Mouse (Mus musculus) bone marrow, adult 2 months (tissue): ENCODE results near the gene Cul4a. TPM values are rescaled to one million over a fixed set of nuclear protein-coding genes. Genes with fewer than 3 reads are reported as not detected.

Source experiments
- H3K27ac ChIP-seq: fragments of 200-500 bp; 2 replicates; pipeline ENCODE4 v1.5.1; 2012; ENCODE audit warnings: low read depth, mild to moderate bottlenecking, control low read depth, inconsistent platforms, low read length; ENCODE audit not compliant: control insufficient read depth, poor library complexity, insufficient read depth
- H3K4me1 ChIP-seq: fragments of 200-500 bp; 2 replicates; pipeline ENCODE4 v1.6.1; 2011; ENCODE audit warnings: low read length; ENCODE audit not compliant: control insufficient read depth, insufficient read depth
- H3K4me3 ChIP-seq: fragments of 200-500 bp; replicated peaks from 2 replicates; pipeline ENCODE3; 2011; ENCODE audit warnings: mild to moderate bottlenecking, low read depth, low read length, control low read depth; ENCODE audit not compliant: control insufficient read depth
- CTCF ChIP-seq: fragments of 200-500 bp; IDR thresholded peaks from 2 replicates; pipeline ENCODE4 v1.5.1; 2011; ENCODE audit warnings: low read length, control low read depth; ENCODE audit not compliant: control insufficient read depth, insufficient read depth
- POLR2A ChIP-seq: fragments of 200-500 bp; IDR thresholded peaks from 2 replicates; pipeline ENCODE4 v1.6.1; 2011; ENCODE audit warnings: low read depth, mild to moderate bottlenecking, control low read depth, low read length, borderline replicate concordance; ENCODE audit not compliant: control insufficient read depth
- WGBS: fragments of 180-500 bp; shearing (Covaris S2); methylation state at CpG from one replicate; pipeline ENCODE4 v1.1.7; 2018; 5-methylcytosine and 5-hydroxymethylcytosine counted together
- polyA plus RNA-seq: library from polyadenylated mRNA; stranded (reverse); fragments of >200 nt; gene quantifications from 2 replicates; pipeline ENCODE4 v1.2.4, GENCODE M21; 2011; ENCODE audit warnings: low replicate concordance; ENCODE audit not compliant: missing spikeins, insufficient read depth, insufficient read length

Gene Cul4a
- polyA plus RNA-seq, 1 experiment = 54.9 TPM

DNA sequence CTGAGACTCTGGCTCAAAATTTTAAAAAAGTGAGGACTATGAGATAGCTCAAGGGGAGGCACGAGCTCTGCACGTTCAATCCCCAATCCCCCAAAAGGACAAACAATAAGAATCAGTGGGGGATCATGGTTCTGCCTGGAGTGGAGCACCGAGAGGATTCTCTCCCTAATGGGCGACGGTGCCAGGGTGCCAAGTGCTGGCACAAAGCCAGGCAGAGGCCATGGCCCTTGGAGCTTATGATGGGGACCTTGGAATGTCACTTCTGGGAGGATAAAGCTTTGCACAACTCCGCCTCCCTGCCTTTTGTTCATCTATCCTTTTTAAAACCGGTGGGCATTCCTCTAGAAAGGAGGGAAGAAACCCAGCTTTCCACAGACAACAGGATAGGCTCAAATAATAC is 82.2 kb downstream of the Cul4a start:
- Histone ChIP-seq H3K27ac (no peak overlapping the region), H3K4me3 (no peak overlapping the region), H3K4me1 (no peaks in the 10 kb centered on the region; the same call in 1 of the 2 replicates)
- TF ChIP-seq POLR2A (no peak), CTCF (no peak)
- 80% methylated on average over 7 of the region's 7 CpGs for WGBS

DNA sequence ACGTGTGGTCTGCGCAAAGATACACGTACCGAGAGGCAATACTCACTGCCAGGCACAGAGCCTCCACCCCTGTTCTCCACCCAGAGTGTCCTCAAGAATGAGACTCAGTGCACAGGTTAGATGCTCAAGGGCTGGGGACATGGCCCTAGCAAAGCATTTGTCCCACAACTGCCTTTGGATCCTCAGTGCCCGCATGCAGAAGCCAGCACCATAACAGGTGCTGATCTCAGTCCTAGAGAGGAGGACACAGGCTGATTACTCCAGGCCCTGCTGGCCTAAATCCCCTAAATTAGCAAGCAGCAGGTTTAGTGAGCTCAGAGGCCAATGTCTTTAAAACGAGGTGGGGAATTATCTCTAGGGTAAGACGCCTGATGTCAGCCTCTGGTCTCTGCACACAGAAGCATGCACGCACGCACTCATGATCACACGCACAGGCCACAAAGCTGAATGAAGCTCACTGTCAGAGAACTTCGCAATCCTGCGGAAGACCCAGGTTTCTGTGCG is 82.7 kb downstream of the Cul4a start:
- WGBS = 79% methylated on average over 13 of the region's 13 CpGs
- TF ChIP-seq CTCF (no peak), POLR2A (no peak)
- no peaks in the 10 kb centered on the region; the same call in 1 of the 2 replicates for H3K4me1 ChIP-seq
- no peak overlapping the region for H3K27ac ChIP-seq
- no peak overlapping the region for H3K4me3 ChIP-seq

DNA sequence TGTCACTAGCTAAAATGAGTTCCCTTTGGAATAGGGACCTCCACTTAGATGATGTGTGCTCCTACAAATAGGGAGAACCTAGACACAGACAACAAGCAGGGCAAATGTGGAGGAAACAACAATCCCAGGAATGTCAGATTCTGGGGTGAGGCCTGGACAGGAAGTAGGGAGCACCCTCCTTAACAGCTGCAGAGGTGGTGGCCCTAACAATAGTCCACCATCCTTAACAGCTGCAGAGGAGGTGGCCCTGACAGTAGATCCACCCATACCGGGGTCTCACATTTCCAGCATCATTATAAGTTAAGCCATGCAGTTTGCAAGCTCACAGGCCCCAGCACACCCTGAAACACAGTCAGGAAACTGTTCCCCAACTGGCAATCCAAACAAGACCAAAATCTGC is 83.4 kb downstream of the Cul4a start:
- WGBS = 88% methylated on average over 1 of the region's 1 CpGs
- H3K27ac ChIP-seq = no peak overlapping the region
- no peak overlapping the region for H3K4me3 ChIP-seq
- no peaks in the 10 kb centered on the region; the same call in 1 of the 2 replicates for H3K4me1 ChIP-seq
- TF ChIP-seq CTCF (no peak), POLR2A (no peak)

DNA sequence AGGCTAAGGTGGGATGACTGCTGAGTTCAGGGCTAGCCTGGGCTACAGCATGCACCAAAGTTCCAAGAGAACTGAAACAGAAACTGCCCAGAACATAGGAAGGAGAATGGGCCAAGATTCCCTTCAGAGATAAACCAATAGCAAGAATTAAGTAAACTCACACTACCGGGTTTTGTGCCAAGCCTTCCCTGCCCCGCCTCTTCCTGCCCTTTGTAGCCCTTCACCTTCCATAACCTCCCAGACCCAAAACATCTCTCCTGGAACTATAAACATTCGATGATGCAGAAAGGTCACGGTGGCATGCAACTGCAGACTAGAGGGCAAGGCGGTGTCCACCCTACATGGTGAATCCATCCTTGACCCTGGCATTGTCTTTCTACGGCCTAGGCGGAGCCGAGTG is 84.8 kb downstream of the Cul4a start:
- TF ChIP-seq CTCF (no peak), POLR2A (no peak)

DNA sequence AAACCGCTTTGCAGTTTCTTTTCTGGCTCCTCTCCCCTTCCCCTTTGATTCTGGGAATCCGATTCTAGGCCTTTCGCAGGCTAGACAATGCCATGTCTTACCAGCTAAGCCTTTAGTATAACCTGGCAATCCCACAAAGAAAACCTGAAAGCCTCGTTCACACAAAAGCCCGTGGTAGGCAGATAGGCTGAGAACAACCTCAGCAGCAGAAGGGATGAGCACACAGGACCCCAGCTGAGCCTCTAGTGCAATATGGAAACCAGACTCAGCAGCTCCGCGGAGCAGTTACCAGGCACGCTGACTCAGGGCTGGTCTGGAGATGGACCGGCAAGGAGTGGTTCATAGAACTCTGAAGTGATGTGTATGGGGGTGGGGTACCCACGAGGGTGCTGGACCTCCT is 89.4 kb downstream of the Cul4a start:
- Histone ChIP-seq H3K4me1 (no peaks in the 10 kb centered on the region; the same call in 1 of the 2 replicates), H3K4me3 (no peak overlapping the region), H3K27ac (no peak overlapping the region)
- 74% methylated on average over 10 of the region's 10 CpGs for WGBS
- TF ChIP-seq CTCF = no peak
- TF ChIP-seq POLR2A = no peak

More for the DNA sequence above, 84.8 kb downstream of the Cul4a start:
- Histone ChIP-seq H3K4me1 (no peaks in the 10 kb centered on the region; the same call in 1 of the 2 replicates), H3K4me3 (no peak overlapping the region), H3K27ac (no peak overlapping the region)
- 83% methylated on average over 8 of the region's 8 CpGs for WGBS

DNA sequence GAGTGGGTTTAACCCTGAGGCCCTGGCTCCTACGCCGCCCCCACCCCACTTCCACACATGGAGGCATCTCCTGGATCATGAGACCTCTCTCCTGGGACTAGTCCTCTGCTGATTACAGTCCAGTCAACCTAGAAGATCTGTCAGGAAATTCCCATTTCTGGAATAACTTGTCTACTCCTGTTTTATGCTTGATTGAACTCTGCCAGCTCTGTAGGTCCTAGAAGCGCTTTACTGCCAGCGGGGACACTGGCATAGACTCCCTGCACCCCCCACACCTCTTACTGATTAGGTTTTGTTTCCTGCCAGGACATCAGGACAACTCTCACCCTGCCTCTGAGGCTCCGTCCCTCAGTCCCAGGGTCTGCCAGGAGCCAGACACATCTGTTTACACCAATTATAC is 92.1 kb downstream of the Cul4a start:
- Histone ChIP-seq H3K4me1 (no peaks in the 10 kb centered on the region; the same call in 1 of the 2 replicates), H3K27ac (no peak overlapping the region), H3K4me3 (no peak overlapping the region)
- TF ChIP-seq CTCF = no peak
- TF ChIP-seq POLR2A = no peak
- WGBS = 80% methylated on average over 5 of the region's 5 CpGs

Other genes starting within 250 kb of the Cul4a start
- 8.8 and 17.3 TPM in 2 replicates for gene Mcf2l, start 231.8 kb upstream of the Cul4a start, polyA plus RNA-seq
- gene F7, start 79.6 kb upstream of the Cul4a start, polyA plus RNA-seq = 0.86 and 1.3 TPM in 2 replicates
- gene F10, start 68.3 kb upstream of the Cul4a start, polyA plus RNA-seq = 8.0 and 27.9 TPM in 2 replicates
- 0.34 and 0.70 TPM in 2 replicates for gene Proz, start 44.7 kb upstream of the Cul4a start, polyA plus RNA-seq
- gene Pcid2, start 162 bp upstream of the Cul4a start, polyA plus RNA-seq = 16.6 and 19.1 TPM in 2 replicates
- 61.3 and 127 TPM in 2 replicates for gene Lamp1, start 53.5 kb downstream of the Cul4a start, polyA plus RNA-seq
- 6.8 and 20.6 TPM in 2 replicates for gene Grtp1, start 95.0 kb downstream of the Cul4a start, polyA plus RNA-seq
- 0.99 TPM in 1 of 2 replicates, not detected in the other for gene Adprhl1, start 148.5 kb downstream of the Cul4a start, polyA plus RNA-seq
- gene Dcun1d2, start 182.5 kb downstream of the Cul4a start, polyA plus RNA-seq = 5.7 and 7.4 TPM in 2 replicates
- gene Tmco3, start 182.6 kb downstream of the Cul4a start, polyA plus RNA-seq = 7.4 and 7.9 TPM in 2 replicates
- gene Tfdp1, start 233.1 kb downstream of the Cul4a start, polyA plus RNA-seq = 56.4 and 72.3 TPM in 2 replicates